In genomic region chr16:75193404-75193803, GRCm38 (mm10) we compare ENCODE assay signal across 12 mouse cellular contexts.
DNase-seq lines count a peak whose midpoint lies in the region; ATAC-seq and TF ChIP-seq lines count a peak whose summit lies in the region.
"Had no signal": no experiment of that assay in that cellular context is flagged by ENCODE, and none has a peak within 500 bp of the region (broad histone marks: within the 10 kb centered on the region; RNA-seq: fewer than 3 reads in every experiment).

No protein-coding gene starts in this region.

- no peaks in the 10 kb centered on the region for H3K4me1 ChIP-seq in kidney, postnatal 0 days (replicated peaks; ENCODE audit: insufficient read depth, low read length)
- no peaks in the 10 kb centered on the region for H3K4me1 ChIP-seq in kidney, embryonic 14.5 days (ENCODE audit: control insufficient read depth, insufficient read depth, low read length)
- H3K4me1 ChIP-seq: hindbrain, embryonic 12.5 days; limb, embryonic 10.5 days; lung, embryonic 15.5 days had no signal

- H3K4me3 ChIP-seq in kidney, postnatal 0 days (replicated peaks; ENCODE audit: low read depth, low read length), result no peak overlapping the region
- H3K4me3 ChIP-seq in kidney, embryonic 14.5 days (ENCODE audit: low read length), result no peak overlapping the region
- H3K4me3 ChIP-seq: hindbrain, embryonic 12.5 days; limb, embryonic 10.5 days; lung, embryonic 15.5 days had no signal

- DNase-seq in adrenal gland, postnatal 14 days, result peak; percentile 7
- DNase-seq in adrenal gland, adult 2 months, result no peak
- no peak for DNase-seq in kidney, postnatal 0 days (ENCODE audit: low spot score)
- DNase-seq in 416B (ENCODE audit: low read depth), result peak; percentile 26
- no peak for DNase-seq in urinary bladder, postnatal 10 days (ENCODE audit: low spot score)
- DNase-seq: thymus, adult 18-20 months had no signal

- H3K9me3 ChIP-seq in kidney, postnatal 0 days (replicated peaks; ENCODE audit: low read length), result no peaks in the 10 kb centered on the region
- H3K9me3 ChIP-seq in kidney, embryonic 14.5 days (ENCODE audit: control insufficient read depth, low read length), result no peaks in the 10 kb centered on the region
- H3K9me3 ChIP-seq: hindbrain, embryonic 12.5 days; limb, embryonic 10.5 days; lung, embryonic 15.5 days had no signal

- H3K27me3 ChIP-seq in kidney, postnatal 0 days (ENCODE audit: insufficient read depth, low read length), result no peaks in the 10 kb centered on the region
- no peaks in the 10 kb centered on the region for H3K27me3 ChIP-seq in kidney, embryonic 14.5 days (ENCODE audit: control insufficient read depth, insufficient read depth, low read length)
- H3K27me3 ChIP-seq: hindbrain, embryonic 12.5 days; lung, embryonic 15.5 days had no signal

- no peak overlapping the region for H3K9ac ChIP-seq in kidney, postnatal 0 days (ENCODE audit: low read depth, low read length)
- no peak overlapping the region for H3K9ac ChIP-seq in kidney, embryonic 14.5 days (ENCODE audit: low read depth, low read length)
- H3K9ac ChIP-seq: hindbrain, embryonic 12.5 days; lung, embryonic 15.5 days had no signal

- WGBS in kidney, postnatal 0 days, result 75% methylated on average over 2 of the region's 2 CpGs
- 82% methylated on average over 2 of the region's 2 CpGs for WGBS in kidney, embryonic 14.5 days

- TF ChIP-seq CTCF in kidney, postnatal 0 days (IDR thresholded peaks at IDR 0.05; ENCODE audit: low read depth), result peak; percentile 49; the same call in 1 of the 2 replicates

- no peaks in the 10 kb centered on the region for H3K36me3 ChIP-seq in kidney, postnatal 0 days (ENCODE audit: insufficient read depth, low read length)
- no peaks in the 10 kb centered on the region for H3K36me3 ChIP-seq in kidney, embryonic 14.5 days (ENCODE audit: control insufficient read depth, insufficient read depth, low read length)
- H3K36me3 ChIP-seq: hindbrain, embryonic 12.5 days; limb, embryonic 10.5 days; lung, embryonic 15.5 days had no signal

- no peak for ATAC-seq in kidney, postnatal 0 days (replicated peaks; ENCODE audit: low FRiP score, low read depth)
- ATAC-seq in kidney, embryonic 14.5 days (ENCODE audit: low FRiP score, low TSS enrichment), result no peak
- ATAC-seq in common myeloid progenitor, adult 5-6 weeks (replicated peaks; ENCODE audit: low read depth, poor library complexity, severe bottlenecking), result peak; percentile 72; the same call in 1 of the 2 replicates
- no peak for ATAC-seq in cerebellum, adult (ENCODE audit: insufficient number of reproducible peaks, low FRiP score, low TSS enrichment)

- no peak overlapping the region for H3K27ac ChIP-seq in kidney, postnatal 0 days
- H3K27ac ChIP-seq in kidney, embryonic 14.5 days (ENCODE audit: low read depth, low read length), result no peak overlapping the region
- H3K27ac ChIP-seq: hindbrain, embryonic 12.5 days; limb, embryonic 10.5 days; lung, embryonic 15.5 days had no signal

- H3K4me2 ChIP-seq in kidney, postnatal 0 days (ENCODE audit: low read length), result no peak overlapping the region
- H3K4me2 ChIP-seq in kidney, embryonic 14.5 days (replicated peaks; ENCODE audit: low read depth, low read length), result no peak overlapping the region
- H3K4me2 ChIP-seq: hindbrain, embryonic 12.5 days; lung, embryonic 15.5 days had no signal

Comparison
In these comparisons a context has a peak if more than half of its experiments do, and no peak if none do; other contexts are left out.
1. DNase-seq: peak in adrenal gland, postnatal 14 days (single experiment) and 416B (single experiment); none in adrenal gland, adult 2 months (single experiment), kidney, postnatal 0 days (single experiment) and urinary bladder, postnatal 10 days (single experiment).